Mouse (Mus musculus) G1E (cell line): ENCODE measurements at regions not wholly inside any gene's neighbourhood (a gene's known extent, or its start where the extent isn't known, plus 50 kb on each side); places are given as distances from the start of the nearest gene placed in this dataset.

Experiments
- CTCF ChIP-seq: IDR thresholded peaks from 2 replicates; pipeline ENCODE4 v1.5.1; 2012; ENCODE audit warnings: low read depth, low read length, inconsistent platforms, mixed read lengths
- GATA2 ChIP-seq: IDR thresholded peaks from 2 replicates; pipeline ENCODE4 v1.6.1; 2012; ENCODE audit warnings: low read depth, low read length, inconsistent platforms, borderline replicate concordance
- TAL1 ChIP-seq: conservative IDR thresholded peaks from 2 replicates; pipeline ENCODE4 v1.6.1; 2012; ENCODE audit warnings: low read depth, low read length, inconsistent platforms, mixed read lengths

GRCm38 (mm10) chr15:93846797-93847196 is 251.1 kb upstream of the Prickle1 start:
- TF ChIP-seq CTCF (no peak), TAL1 (no peak), GATA2 (no peak)
